9 mouse cellular contexts compared by ENCODE assay signal in the genomic region with DNA sequence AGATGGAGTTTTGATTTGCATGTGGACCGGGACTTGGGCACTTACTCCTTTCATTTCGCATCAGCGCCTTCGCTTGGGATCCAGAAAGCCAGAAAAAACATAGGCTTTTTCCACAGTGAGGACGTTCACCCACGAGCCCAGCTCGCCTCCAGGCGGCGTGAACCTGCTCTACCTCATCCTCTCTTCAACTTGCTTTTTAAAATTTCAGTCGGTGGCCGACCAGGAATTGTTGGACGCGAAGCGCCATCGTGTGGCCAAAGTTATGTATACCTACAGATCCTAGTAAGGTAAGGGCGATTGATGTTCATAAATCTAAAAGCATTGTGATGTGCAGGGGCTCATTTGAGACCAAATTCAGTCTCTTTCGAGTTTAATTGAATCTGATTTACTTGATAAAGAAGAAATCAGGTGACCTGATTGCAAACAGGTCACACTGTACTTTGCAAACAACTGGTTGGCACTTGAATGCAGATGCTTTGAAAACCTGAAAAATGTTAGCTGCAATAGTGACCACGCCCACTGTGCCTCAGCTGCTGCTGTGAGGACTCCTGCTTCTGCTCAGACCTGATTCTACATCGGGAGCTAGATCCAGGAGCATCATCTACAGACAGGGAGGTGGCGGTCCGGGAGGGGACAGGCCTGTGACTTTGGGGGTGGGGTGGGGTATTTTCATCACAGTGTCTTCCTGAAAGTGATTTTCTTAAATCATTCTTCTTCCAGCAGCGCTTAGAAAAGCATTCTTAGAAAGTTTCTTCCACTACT. TPM values are rescaled to one million over a fixed set of nuclear protein-coding genes. Genes with fewer than 3 reads are reported as not detected.
DNase-seq lines count a peak whose midpoint lies in the region; ATAC-seq and TF ChIP-seq lines count a peak whose summit lies in the region.
"Had no signal": no experiment of that assay in that cellular context is flagged by ENCODE, and none has a peak within 500 bp of the region (broad histone marks: within the 10 kb centered on the region; RNA-seq: fewer than 3 reads in every experiment).

No protein-coding gene starts in this region.

- DNase-seq in ES-E14 (ENCODE audit: low read depth, low spot score) = peak; percentile 66
- peak; percentile 51 for DNase-seq in heart, postnatal 25 days (ENCODE audit: low spot score)
- peak; percentile 33 for DNase-seq in large intestine, adult 2 months (ENCODE audit: low read depth, low spot score)
- peak; percentile 73 for DNase-seq in lung, adult 2 months
- DNase-seq in testis, postnatal 10 days (ENCODE audit: low spot score) = peak; percentile 95

- peak; percentile 74 for TF ChIP-seq CTCF in lung, adult 2 months (IDR thresholded peaks at IDR 0.05; ENCODE audit: insufficient read depth, low read length)

- WGBS in forebrain, embryonic 16.5 days = 15% methylated on average over 22 of the region's 22 CpGs
- WGBS in large intestine, adult 2 months = 20% methylated on average over 22 of the region's 22 CpGs
- 17% methylated on average over 22 of the region's 22 CpGs for WGBS in lung, adult 2 months
- 21% methylated on average over 22 of the region's 22 CpGs for WGBS in neural tube, embryonic 15.5 days

- H3K4me1 ChIP-seq in ES-E14 (ENCODE audit: control insufficient read depth in 2 of 2, insufficient read depth in 2 of 2, low read length in 2 of 2, poor library complexity in 1 of 2) = no peaks in the 10 kb centered on the region
- H3K4me1 ChIP-seq in forebrain, embryonic 16.5 days (replicated peaks; ENCODE audit: control insufficient read depth, insufficient read depth, low read length) = peaks cover 36% of the 10 kb centered on the region
- H3K4me1 ChIP-seq in lung, adult 2 months (ENCODE audit: control insufficient read depth, insufficient read depth, low read length) = no peaks in the 10 kb centered on the region
- peaks cover 33% of the 10 kb centered on the region for H3K4me1 ChIP-seq in neural tube, embryonic 15.5 days
- H3K4me1 ChIP-seq: limb, embryonic 15.5 days had no signal

- no peak for TF ChIP-seq POLR2A in lung, adult 2 months (IDR thresholded peaks at IDR 0.05; ENCODE audit: borderline replicate concordance, extremely low read depth, low read depth, low read length)

- H3K4me2 ChIP-seq in forebrain, embryonic 16.5 days (ENCODE audit: low read length) = peak overlapping the region; percentile 48
- H3K4me2 ChIP-seq in neural tube, embryonic 15.5 days = peak overlapping the region; percentile 46
- H3K4me2 ChIP-seq: limb, embryonic 15.5 days had no signal

- intact Hi-C loops in heart, postnatal 25 days (cut with DNase I) = loop anchor here (1.0 to 10.0 kb wide), 6 partner anchors 41 to 1123 kb away; no protein-coding TSS in a partner anchor

- H3K9me3 ChIP-seq in ES-E14 (ENCODE audit: control insufficient read depth, insufficient read depth, low read depth, low read length) = no peaks in the 10 kb centered on the region
- no peaks in the 10 kb centered on the region for H3K9me3 ChIP-seq in forebrain, embryonic 16.5 days (ENCODE audit: control insufficient read depth, low read length)
- H3K9me3 ChIP-seq in neural tube, embryonic 15.5 days (replicated peaks) = no peaks in the 10 kb centered on the region
- H3K9me3 ChIP-seq: limb, embryonic 15.5 days had no signal

- no peaks in the 10 kb centered on the region for H3K36me3 ChIP-seq in ES-E14 (ENCODE audit: control insufficient read depth, insufficient read depth, low read length, poor library complexity, severe bottlenecking)
- no peaks in the 10 kb centered on the region for H3K36me3 ChIP-seq in forebrain, embryonic 16.5 days (ENCODE audit: control insufficient read depth, insufficient read depth)
- H3K36me3 ChIP-seq in neural tube, embryonic 15.5 days = no peaks in the 10 kb centered on the region
- H3K36me3 ChIP-seq: limb, embryonic 15.5 days had no signal

- in situ Hi-C loops in ES-E14 (cut with MboI; ENCODE audit: low sequenced_read_pairs in 2 of 2, unreplicated experiment in 2 of 2) = no loop called here

- peak; percentile 90 for ATAC-seq in cerebellum, adult (ENCODE audit: insufficient number of reproducible peaks, low FRiP score, low TSS enrichment)
- peak; percentile 49 for ATAC-seq in forebrain, embryonic 16.5 days
- peak; percentile 74 for ATAC-seq in neural tube, embryonic 15.5 days (ENCODE audit: low FRiP score)

- H3K27me3 ChIP-seq in forebrain, embryonic 16.5 days (replicated peaks; ENCODE audit: control insufficient read depth, insufficient read depth, low read length) = no peaks in the 10 kb centered on the region
- H3K27me3 ChIP-seq in neural tube, embryonic 15.5 days (replicated peaks) = 0 out of 2 replicates have a peak, but pooled peaks cover 3% of the 10 kb centered on the region

- no peak overlapping the region for H3K27ac ChIP-seq in ES-E14 (ENCODE audit: insufficient read depth, low read depth, low read length, poor library complexity, severe bottlenecking)
- peak overlapping the region; percentile 95; the same call in 1 of the 2 replicates for H3K27ac ChIP-seq in forebrain, embryonic 16.5 days (ENCODE audit: low read length)
- H3K27ac ChIP-seq in neural tube, embryonic 15.5 days (replicated peaks) = no peak overlapping the region
- H3K27ac ChIP-seq: limb, embryonic 15.5 days had no signal

- no peak overlapping the region for H3K4me3 ChIP-seq in ES-E14 (ENCODE audit: insufficient read depth in 1 of 2, low read depth in 1 of 2, low read length in 2 of 2, poor library complexity in 1 of 2, severe bottlenecking in 1 of 2)
- no peak overlapping the region for H3K4me3 ChIP-seq in forebrain, embryonic 16.5 days (replicated peaks; ENCODE audit: low read length)
- no peak overlapping the region for H3K4me3 ChIP-seq in lung, adult 2 months (replicated peaks; ENCODE audit: extremely low read depth, low read depth, low read length)
- no peak overlapping the region for H3K4me3 ChIP-seq in neural tube, embryonic 15.5 days (replicated peaks)
- H3K4me3 ChIP-seq: limb, embryonic 15.5 days had no signal

- no peak overlapping the region for H3K9ac ChIP-seq in ES-E14 (ENCODE audit: insufficient read depth, low read depth, low read length, poor library complexity, severe bottlenecking)
- no peak overlapping the region for H3K9ac ChIP-seq in forebrain, embryonic 16.5 days (replicated peaks; ENCODE audit: low read depth, low read length)
- H3K9ac ChIP-seq in neural tube, embryonic 15.5 days (replicated peaks) = 0 out of 2 replicates have a peak overlapping the region, but pooled peaks have one; percentile 6
- H3K9ac ChIP-seq: limb, embryonic 15.5 days had no signal

TF ChIP-seq in ES-E14, 5 proteins besides CTCF, POLR2A, EP300 and RAD21:
- peak; percentile 94 for TF ChIP-seq ZC3H11A (IDR thresholded peaks at IDR 0.05; ENCODE audit: borderline replicate concordance, low read depth, low read length)
- no peak for TF ChIP-seq CHD2 (IDR thresholded peaks at IDR 0.05; ENCODE audit: low read depth, low read length)
- TF ChIP-seq MAFK (IDR thresholded peaks at IDR 0.05; ENCODE audit: insufficient read depth, low read depth, low read length) = no peak
- TF ChIP-seq HCFC1 (IDR thresholded peaks at IDR 0.05; ENCODE audit: borderline replicate concordance, insufficient read depth, low read length) = no peak

RNA-seq across cellular contexts. Expression of a gene that starts 1.5 kb away (rescaled TPM):
- not detected in 2 replicates for total RNA-seq in ES-E14 (2012; rRNA removed)
- 2.7 and 2.9 TPM in 2 replicates for polyA plus RNA-seq in forebrain, embryonic 16.5 days (2015; fragmentation: Nextera tagmentation; extraction: Ambion mirVana)
- total RNA-seq in heart, postnatal 25 days (2021) = not detected
- polyA plus RNA-seq in large intestine, adult 2 months (2012; rRNA removed) = not detected in 2 replicates
- polyA plus RNA-seq in lung, adult 2 months (2012; rRNA removed) = not detected in 2 replicates
- polyA plus RNA-seq in neural tube, embryonic 15.5 days (2015; fragmentation: Nextera tagmentation; extraction: Ambion mirVana) = 0.26 and 0.38 TPM in 2 replicates

Comparison
In these comparisons a context has a peak if more than half of its experiments do, and no peak if none do; other contexts are left out.
1. DNase-seq: peak in every context shown above with its lines; median percentile 95 in testis, postnatal 10 days; 73 in lung, adult 2 months; 66 in ES-E14; 51 in heart, postnatal 25 days; 33 in large intestine, adult 2 months.